Mouse (Mus musculus): ENCODE results near the gene Fam168a. TPM values are rescaled to one million over a fixed set of nuclear protein-coding genes. Genes with fewer than 3 reads are reported as not detected.

The Fam168a gene
- polyA plus RNA-seq, 1 experiment from 2014 or later, result 5.3 TPM

DNA sequence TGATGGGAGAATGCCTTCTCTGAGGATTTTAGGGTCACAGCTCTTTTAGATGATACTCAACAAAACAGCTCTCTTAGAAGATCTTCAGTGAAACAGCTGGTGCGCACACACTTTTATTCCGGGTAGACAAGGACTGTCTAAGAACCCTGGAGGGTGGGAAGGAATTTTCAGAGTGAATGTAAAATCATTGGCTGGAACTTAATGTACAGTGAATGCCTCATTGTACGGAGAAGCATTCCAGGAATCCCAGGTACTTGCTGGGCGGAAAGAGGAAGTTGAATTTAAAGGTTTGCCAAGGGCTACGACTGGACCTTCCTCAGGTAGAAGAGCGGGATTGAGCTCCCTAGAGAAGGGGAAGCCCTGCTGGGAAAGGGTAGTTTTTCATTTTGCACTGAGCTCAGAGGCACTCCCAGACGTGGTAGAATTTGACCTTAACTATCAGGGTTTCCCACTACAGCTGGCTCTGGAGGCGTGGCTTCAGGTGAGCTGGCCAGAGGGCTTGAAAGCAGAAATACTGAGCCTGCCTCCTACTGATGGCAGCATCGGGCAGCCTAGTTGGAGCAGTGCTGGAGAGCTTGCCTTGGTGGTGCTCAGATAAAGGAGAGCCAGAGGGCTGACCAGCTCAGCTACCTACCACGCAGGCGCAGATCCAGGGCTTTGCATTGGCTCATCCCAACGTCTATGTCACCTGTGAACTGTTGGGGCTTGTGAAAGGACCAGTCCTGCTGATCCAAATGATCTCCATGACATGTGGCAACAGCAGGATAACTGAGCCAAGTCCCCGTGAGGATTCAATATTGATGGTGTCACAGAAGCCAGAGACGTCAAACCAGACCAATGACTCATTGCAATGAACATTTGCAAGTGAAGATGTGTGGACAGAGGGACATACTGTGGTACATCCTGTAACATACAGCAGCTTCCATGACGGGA is 27.2 kb upstream of the Fam168a start:
- Histone ChIP-seq H3K27ac (replicated peaks) (no peak overlapping the region), H3K9ac (no peak overlapping the region), H3K27me3 (peaks cover 25% of the 10 kb centered on the region), H3K9me3 (replicated peaks) (no peaks in the 10 kb centered on the region), H3K4me3 (replicated peaks) (no peak overlapping the region), H3K36me3 (replicated peaks) (no peaks in the 10 kb centered on the region), H3K4me1 (replicated peaks) (peaks cover 15% of the 10 kb centered on the region), H3K4me2 (no peak overlapping the region)
- WGBS (ENCODE audit: insufficient replicate concordance), result 52% methylated on average over 15 of the region's 15 CpGs
- ATAC-seq (ENCODE audit: insufficient read depth), result no peak

GRCm38 (mm10) chr7:100681132-100681531 is 25.3 kb upstream of the Fam168a start:
- no peak overlapping the region for H3K27ac ChIP-seq (replicated peaks)
- no peak for ATAC-seq (ENCODE audit: insufficient read depth)
- WGBS (ENCODE audit: insufficient replicate concordance), result 43% methylated on average over 5 of the region's 5 CpGs

DNA sequence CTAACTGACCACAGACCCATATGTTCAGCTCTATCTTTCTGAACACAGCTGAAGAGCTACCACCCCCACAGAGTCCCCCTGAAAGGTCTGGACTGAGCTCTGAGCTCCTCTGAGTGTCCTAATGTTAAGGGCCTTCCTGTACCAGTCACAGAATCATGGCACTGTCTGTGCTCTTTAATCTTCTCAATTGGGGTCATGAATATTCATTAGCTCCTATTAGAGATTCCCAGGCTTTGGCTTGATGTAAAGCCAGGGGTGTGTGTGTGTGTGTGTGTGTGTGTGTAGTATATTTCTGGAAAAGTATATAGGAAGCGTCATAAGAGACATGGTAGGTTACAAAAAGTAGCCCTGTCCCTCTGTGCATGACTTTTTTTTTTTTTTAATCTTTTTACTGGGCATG is 23.2 kb upstream of the Fam168a start:
- Histone ChIP-seq H3K4me1 (replicated peaks) (peaks cover 31% of the 10 kb centered on the region), H3K27me3 (peaks cover 13% of the 10 kb centered on the region; the same call in 1 of the 2 replicates), H3K9ac (no peak overlapping the region), H3K9me3 (replicated peaks) (no peaks in the 10 kb centered on the region), H3K27ac (replicated peaks) (no peak overlapping the region; the same call in 1 of the 2 replicates), H3K4me2 (no peak overlapping the region), H3K36me3 (replicated peaks) (no peaks in the 10 kb centered on the region), H3K4me3 (replicated peaks) (no peak overlapping the region)
- ATAC-seq (ENCODE audit: insufficient read depth), result no peak
- WGBS (ENCODE audit: insufficient replicate concordance), result 94% methylated on average over 1 of the region's 1 CpGs

More at GRCm38 (mm10) chr7:100681132-100681531, 25.3 kb upstream of the Fam168a start:
- Histone ChIP-seq H3K9me3 (replicated peaks) (no peaks in the 10 kb centered on the region), H3K4me1 (replicated peaks) (peaks cover 31% of the 10 kb centered on the region), H3K4me3 (replicated peaks) (no peak overlapping the region), H3K4me2 (no peak overlapping the region), H3K9ac (no peak overlapping the region), H3K36me3 (replicated peaks) (no peaks in the 10 kb centered on the region), H3K27me3 (peaks cover 20% of the 10 kb centered on the region)

- H3K36me3 ChIP-seq (replicated peaks), result no peaks in the 10 kb centered on the region
- H3K4me2 ChIP-seq, result peak overlapping the region; percentile 54
- no peaks in the 10 kb centered on the region for H3K9me3 ChIP-seq (replicated peaks)
- WGBS (ENCODE audit: insufficient replicate concordance), result 20% methylated on average over 5 of the region's 5 CpGs
- H3K27me3 ChIP-seq, result peaks cover 7% of the 10 kb centered on the region; the same call in 1 of the 2 replicates
- ATAC-seq (ENCODE audit: insufficient read depth), result peak; percentile 76
- no peak overlapping the region for H3K4me3 ChIP-seq (replicated peaks)
- peaks cover 31% of the 10 kb centered on the region for H3K4me1 ChIP-seq (replicated peaks)
- peak overlapping the region; percentile 85 for H3K27ac ChIP-seq (replicated peaks)
- H3K9ac ChIP-seq, result no peak overlapping the region
These were observed 22.4 kb upstream of the Fam168a start for GRCm38 (mm10) chr7:100684081-100684480.

GRCm38 (mm10) chr7:100684538-100684937 is 21.9 kb upstream of the Fam168a start:
- Histone ChIP-seq H3K4me3 (replicated peaks) (0 out of 2 replicates have a peak overlapping the region, but pooled peaks have one; percentile 7), H3K27ac (replicated peaks) (peak overlapping the region; percentile 85), H3K36me3 (replicated peaks) (no peaks in the 10 kb centered on the region), H3K9me3 (replicated peaks) (no peaks in the 10 kb centered on the region), H3K9ac (no peak overlapping the region), H3K27me3 (peaks cover 3% of the 10 kb centered on the region; the same call in 1 of the 2 replicates), H3K4me1 (replicated peaks) (peaks cover 27% of the 10 kb centered on the region), H3K4me2 (peak overlapping the region; percentile 54)
- ATAC-seq (ENCODE audit: insufficient read depth), result peak; percentile 85
- 13% methylated on average over 7 of the region's 7 CpGs for WGBS (ENCODE audit: insufficient replicate concordance)

- 36% methylated on average over 13 of the region's 13 CpGs for WGBS (ENCODE audit: insufficient replicate concordance)
- H3K4me2 ChIP-seq, result no peak overlapping the region
- no peaks in the 10 kb centered on the region for H3K9me3 ChIP-seq (replicated peaks)
- peak; percentile 42 for ATAC-seq (ENCODE audit: insufficient read depth)
- H3K9ac ChIP-seq, result no peak overlapping the region
- H3K27me3 ChIP-seq, result 0 out of 2 replicates have a peak, but pooled peaks cover 3% of the 10 kb centered on the region
- H3K4me1 ChIP-seq (replicated peaks), result peaks cover 27% of the 10 kb centered on the region
- H3K4me3 ChIP-seq (replicated peaks), result no peak overlapping the region
- H3K36me3 ChIP-seq (replicated peaks), result no peaks in the 10 kb centered on the region
- H3K27ac ChIP-seq (replicated peaks), result peak overlapping the region; percentile 85
These were observed 21.1 kb upstream of the Fam168a start for GRCm38 (mm10) chr7:100685061-100686030.

DNA sequence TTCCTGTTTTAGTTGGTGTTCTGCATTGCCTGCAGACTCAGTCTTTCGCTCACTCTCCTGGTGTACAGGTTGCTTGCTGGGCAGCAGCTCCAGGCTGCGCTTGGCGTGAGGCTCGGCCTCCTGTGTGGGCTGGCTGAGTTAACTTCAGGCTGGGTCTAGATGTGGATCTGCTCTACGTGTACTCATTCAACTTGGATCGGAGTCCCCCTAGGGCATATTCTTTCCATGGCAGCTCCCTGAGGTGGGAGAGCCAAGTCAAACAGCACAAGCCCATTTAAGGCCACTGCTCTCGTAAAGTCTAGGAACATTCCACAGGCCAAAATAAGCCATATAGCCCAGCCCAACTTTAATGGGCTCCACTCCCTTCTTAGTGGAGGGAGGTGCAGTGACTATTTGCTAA is 18.0 kb upstream of the Fam168a start:
- 83% methylated on average over 7 of the region's 7 CpGs for WGBS (ENCODE audit: insufficient replicate concordance)
- Histone ChIP-seq H3K27ac (replicated peaks) (no peak overlapping the region), H3K36me3 (replicated peaks) (no peaks in the 10 kb centered on the region), H3K27me3 (no peaks in the 10 kb centered on the region), H3K9ac (no peak overlapping the region), H3K4me3 (replicated peaks) (no peak overlapping the region), H3K4me2 (no peak overlapping the region), H3K4me1 (replicated peaks) (peaks cover 23% of the 10 kb centered on the region), H3K9me3 (replicated peaks) (no peaks in the 10 kb centered on the region)
- ATAC-seq (ENCODE audit: insufficient read depth), result no peak

DNA sequence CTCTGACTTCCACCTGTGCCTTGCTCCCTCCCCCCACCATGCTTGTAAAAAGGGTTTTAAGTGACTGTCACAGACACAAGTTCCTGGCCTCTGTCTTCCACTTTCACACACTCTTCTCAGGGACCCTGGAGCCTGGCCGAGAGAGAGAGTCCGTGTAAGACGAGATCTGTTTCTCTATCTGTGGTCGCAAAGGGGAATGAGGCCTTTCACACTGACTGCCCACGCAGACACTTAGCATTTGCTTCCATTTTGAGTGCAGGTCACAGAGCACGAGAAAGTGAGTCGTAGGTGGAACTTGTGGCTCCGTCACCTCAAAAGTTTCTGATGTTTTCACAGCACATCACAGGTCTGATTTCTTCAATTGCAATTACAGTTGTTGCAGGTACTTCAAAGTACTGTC is 13.2 kb upstream of the Fam168a start:
- no peak overlapping the region for H3K27ac ChIP-seq (replicated peaks)
- H3K9ac ChIP-seq, result no peak overlapping the region
- H3K4me2 ChIP-seq, result no peak overlapping the region
- H3K36me3 ChIP-seq (replicated peaks), result no peaks in the 10 kb centered on the region
- no peaks in the 10 kb centered on the region for H3K4me1 ChIP-seq (replicated peaks)
- no peaks in the 10 kb centered on the region for H3K9me3 ChIP-seq (replicated peaks)
- H3K4me3 ChIP-seq (replicated peaks), result no peak overlapping the region
- no peaks in the 10 kb centered on the region for H3K27me3 ChIP-seq
- no peak for ATAC-seq (ENCODE audit: insufficient read depth)
- 60% methylated on average over 8 of the region's 8 CpGs for WGBS (ENCODE audit: insufficient replicate concordance)

DNA sequence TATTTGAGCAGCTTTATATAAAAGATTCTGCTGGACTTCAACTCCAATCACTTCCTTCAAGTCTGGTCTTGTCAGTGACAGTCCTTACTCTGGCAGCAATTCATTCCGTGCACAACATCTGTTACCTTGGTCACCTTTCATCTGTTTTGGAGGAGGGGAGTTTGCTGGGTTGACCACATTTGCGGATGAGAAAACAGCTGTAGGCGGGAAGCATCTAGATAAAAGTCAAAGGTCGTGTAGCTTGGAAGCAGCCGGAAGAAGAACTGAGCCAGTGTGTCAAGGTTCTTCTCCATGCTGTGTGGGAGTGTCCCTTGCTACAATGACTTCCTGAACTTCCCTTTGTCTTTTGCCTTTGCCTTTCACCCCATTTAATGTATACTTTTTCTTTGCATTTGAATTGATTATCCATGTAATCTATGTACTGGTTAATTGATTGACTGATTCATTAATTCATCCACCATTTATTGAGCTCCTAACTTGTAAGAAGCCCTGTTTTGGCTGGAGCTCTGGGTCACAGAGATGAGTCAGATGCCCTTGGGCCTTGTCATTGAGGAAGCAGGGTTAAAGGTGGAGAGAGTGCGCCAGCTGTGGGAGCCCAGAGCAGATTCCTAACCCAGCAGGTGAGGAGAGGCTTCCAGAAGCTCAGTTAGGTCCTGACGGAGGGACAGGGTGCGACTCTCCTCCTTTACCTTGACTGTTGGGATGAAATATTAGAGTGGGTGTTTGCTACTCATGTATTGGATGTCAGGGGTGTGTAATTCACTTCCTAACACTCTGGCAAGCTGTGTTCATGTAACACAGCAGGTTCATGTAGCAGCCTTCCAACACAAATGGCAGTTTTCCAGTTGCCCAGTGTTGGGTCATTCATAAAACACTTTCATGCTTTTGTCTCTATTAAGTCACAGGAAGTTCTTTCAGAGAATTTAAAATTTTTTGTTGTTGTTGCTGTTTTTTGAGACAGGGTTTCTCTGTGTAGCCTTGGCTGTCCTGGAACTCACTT is 6.4 kb upstream of the Fam168a start:
- H3K9ac ChIP-seq, result no peak overlapping the region
- peaks cover 12% of the 10 kb centered on the region; the same call in 1 of the 2 replicates for H3K4me1 ChIP-seq (replicated peaks)
- H3K36me3 ChIP-seq (replicated peaks), result no peaks in the 10 kb centered on the region
- 56% methylated on average over 8 of the region's 8 CpGs for WGBS (ENCODE audit: insufficient replicate concordance)
- H3K27me3 ChIP-seq, result no peaks in the 10 kb centered on the region
- H3K9me3 ChIP-seq (replicated peaks), result no peaks in the 10 kb centered on the region
- H3K4me2 ChIP-seq, result no peak overlapping the region
- no peak for ATAC-seq (ENCODE audit: insufficient read depth)
- no peak overlapping the region for H3K4me3 ChIP-seq (replicated peaks)
- no peak overlapping the region for H3K27ac ChIP-seq (replicated peaks)

GRCm38 (mm10) chr7:100706883-100707480 is 547 bp downstream of the Fam168a start:
- Histone ChIP-seq H3K27ac (replicated peaks) (peak overlapping the region; percentile 88), H3K4me2 (peak overlapping the region; percentile 92), H3K4me3 (replicated peaks) (peak overlapping the region; percentile 73), H3K27me3 (peaks cover 7% of the 10 kb centered on the region; the same call in 1 of the 2 replicates), H3K9ac (peak overlapping the region; percentile 81), H3K36me3 (replicated peaks) (no peaks in the 10 kb centered on the region), H3K9me3 (replicated peaks) (no peaks in the 10 kb centered on the region), H3K4me1 (replicated peaks) (peaks cover 26% of the 10 kb centered on the region)
- WGBS (ENCODE audit: insufficient replicate concordance), result 2% methylated on average over 23 of the region's 23 CpGs
- peak; percentile 14 for ATAC-seq (ENCODE audit: insufficient read depth)

Measured in liver, embryonic 15.5 days (tissue).